Mouse (Mus musculus) liver, postnatal 0 days (tissue): ENCODE data around the gene Dlgap4.

ENCODE experiments used
- CTCF ChIP-seq: sonication (generic); IDR thresholded peaks from 2 replicates; pipeline ENCODE4 v1.5.1; 2016; ENCODE audit warnings: antibody characterized with exemption, low read depth
- EP300 ChIP-seq: IDR thresholded peaks from 2 replicates; pipeline ENCODE4 v1.6.1; 2016; ENCODE audit warnings: antibody characterized with exemption, low read depth, mild to moderate bottlenecking

DNA sequence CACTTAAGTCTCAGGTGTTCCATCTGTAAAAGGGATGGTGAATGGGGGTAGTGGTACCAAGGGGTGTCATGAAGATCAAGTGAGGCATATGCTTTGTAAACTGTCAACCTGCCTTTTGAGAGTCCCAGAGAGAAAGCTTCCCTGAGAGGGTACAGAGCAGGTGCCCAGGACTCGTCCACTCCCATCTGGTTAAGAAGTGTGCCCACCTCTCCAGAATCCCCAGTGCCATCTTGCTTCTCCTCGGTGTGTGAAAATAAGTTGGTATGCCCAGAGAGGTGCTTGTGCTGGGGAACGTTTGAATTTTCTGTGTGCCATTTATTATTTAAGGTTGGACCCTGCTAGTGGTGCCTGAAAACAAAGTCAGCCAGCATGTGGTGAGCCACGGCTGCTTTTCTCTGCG, 109.2 kb downstream of the Dlgap4 start:
- TF ChIP-seq CTCF (no peak), EP300 (no peak)
